Mouse (Mus musculus) naive thymus-derived CD4-positive, alpha-beta T cell, adult 2 months (primary cell): ENCODE measurements at regions not wholly inside any gene's neighbourhood (a gene's known extent, or its start where the extent isn't known, plus 50 kb on each side); places are given as distances from the start of the nearest gene placed in this dataset.

Experiments used
- DNase-seq: peaks from one replicate; pipeline ENCODE4 v3.0.0-alpha.2; 2011; ENCODE audit warnings: low read depth

DNA sequence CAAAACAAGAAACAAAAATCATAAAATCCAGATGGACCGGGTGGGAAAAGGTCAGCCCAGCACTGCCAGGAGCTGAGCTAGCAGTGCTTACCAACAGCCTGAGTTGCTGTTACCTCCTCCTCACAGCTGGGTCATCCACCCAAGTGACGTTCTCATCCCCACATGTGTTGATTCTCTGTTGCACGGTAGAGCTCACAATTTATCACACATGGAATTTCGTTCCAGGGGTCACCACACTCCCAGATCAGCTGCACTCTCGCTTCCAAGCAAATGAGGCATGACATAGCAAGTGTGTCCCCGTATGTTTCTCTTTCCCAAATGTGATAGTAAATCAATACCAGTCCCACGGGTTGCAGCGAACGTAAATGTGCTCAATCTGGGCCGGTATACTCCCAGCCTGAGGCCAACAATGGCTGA is 445.1 kb upstream of the Mctp2 start:
- DNase-seq: no peak

GRCm38 (mm10) chr7:72753053-72753559 is 446.7 kb upstream of the Mctp2 start:
- DNase-seq: no peak

- no peak for DNase-seq
Measured at GRCm38 (mm10) chr7:72762711-72763110, 456.3 kb upstream of the Mctp2 start.

- no peak for DNase-seq
Measured at GRCm38 (mm10) chr7:72768705-72769104, 462.3 kb upstream of the Mctp2 start.

DNA sequence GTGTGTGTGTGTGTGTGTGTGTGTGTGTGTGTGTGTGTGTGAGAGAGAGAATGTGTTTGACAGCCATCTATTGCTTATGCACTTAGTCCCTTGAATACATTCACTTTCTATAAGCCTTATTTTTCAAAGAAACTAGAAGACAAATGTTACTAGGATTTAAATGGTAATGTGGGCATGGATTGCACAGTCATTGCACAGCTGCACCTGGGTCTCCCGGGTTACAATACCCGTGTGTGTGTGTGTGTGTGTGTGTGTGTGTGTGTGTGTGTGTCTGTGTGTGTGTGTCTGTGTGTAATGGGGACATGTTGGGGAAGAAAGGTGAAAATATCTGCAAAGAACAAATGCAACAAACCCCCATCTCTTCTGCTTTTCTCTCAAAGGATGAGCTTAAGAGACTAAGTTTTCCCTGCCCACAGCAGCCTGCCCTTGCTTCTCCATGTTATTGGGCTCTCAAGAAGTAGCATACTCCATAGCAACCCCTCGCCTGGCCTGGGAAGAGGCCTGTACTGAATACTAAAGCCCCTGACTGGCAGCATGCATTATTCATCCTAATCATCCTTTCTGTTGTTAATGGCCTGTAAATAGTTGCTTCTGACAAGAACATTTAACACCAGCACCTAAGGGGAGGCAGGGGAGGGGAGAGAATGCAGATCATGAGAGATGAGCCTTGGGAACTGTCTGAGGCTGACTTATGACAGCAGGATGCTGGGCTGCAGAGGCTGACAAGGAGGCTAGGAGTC is 467.8 kb upstream of the Mctp2 start:
- no peak for DNase-seq

DNA sequence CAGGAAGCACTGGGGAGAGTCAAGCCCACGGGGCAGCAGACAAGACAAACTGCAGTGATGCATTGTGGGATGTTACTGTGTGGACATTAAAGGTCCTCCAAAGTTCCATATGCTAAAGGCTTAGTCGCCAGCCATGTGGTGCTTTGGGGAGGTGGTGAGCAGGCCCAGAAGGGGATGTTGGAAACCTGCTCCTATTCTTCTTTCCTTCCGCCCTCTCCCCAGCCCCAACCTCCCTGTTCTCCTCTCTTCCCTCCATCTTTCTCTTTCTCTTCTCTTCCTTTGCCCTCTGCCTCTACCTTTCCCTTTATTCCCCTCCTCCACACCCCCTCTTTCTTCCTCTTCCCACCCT is 468.3 kb upstream of the Mctp2 start:
- no peak for DNase-seq

DNA sequence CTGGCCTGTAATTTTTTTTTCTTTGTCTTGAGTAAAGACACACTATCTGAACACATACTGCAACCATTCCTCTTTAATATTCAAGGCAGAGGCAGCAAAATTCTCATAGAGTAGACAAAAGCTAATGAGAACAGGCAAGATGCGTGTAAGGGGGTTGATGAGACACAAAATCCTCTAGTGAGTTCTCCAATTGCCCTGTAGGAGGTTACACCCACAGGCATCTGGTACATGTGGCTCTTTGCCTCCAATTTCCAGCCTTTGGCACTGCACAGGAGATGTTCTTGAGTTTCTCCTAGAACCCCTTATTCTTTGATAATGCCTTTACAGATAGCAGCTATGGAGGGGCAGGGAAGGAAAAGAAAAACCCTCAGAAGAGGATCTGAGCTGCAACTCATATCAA is 480.9 kb upstream of the Mctp2 start:
- no peak for DNase-seq

DNA sequence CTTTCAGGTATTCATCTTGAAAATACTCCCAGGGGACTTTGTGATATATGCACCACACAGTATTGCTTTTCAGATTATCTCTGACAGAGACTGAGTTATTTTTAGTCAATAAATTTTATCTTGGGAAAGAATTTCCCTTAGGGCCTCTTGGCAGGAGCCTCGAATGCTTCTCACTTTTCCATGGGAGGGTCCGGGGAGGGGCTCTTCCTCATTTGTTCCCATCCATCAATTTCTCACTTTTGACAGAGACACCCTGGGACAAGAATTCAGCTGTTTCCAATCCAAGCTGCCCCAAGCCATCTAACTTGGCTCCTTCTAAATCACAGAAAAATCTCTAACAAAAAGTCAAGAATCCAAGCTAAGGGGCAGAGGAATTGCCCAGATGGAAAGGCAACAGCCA is 481.9 kb upstream of the Mctp2 start:
- no peak for DNase-seq

GRCm38 (mm10) chr7:72822142-72822541 is 515.7 kb upstream of the Mctp2 start:
- no peak for DNase-seq

DNA sequence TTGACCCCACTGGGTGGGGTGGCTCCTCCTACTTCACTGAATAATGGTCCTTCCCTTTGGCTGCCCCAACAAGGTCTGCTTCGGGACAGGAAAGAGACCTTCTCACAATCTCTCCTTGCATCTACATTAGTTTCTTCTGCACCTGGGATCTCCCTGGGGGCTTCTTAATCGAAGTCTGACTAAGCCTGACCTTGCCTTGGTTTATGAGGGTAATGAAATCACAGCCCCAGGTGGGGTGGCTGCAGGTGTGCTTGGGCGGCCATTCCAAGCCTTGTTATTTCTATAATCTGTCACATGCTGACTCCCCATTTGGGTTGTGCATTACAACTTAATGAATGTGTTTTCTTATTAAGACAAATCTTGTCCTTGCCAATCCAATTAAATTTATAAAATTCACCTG is 520.2 kb upstream of the Mctp2 start:
- no peak for DNase-seq

- DNase-seq: no peak
Measured at GRCm38 (mm10) chr7:72835423-72835822, 529.0 kb upstream of the Mctp2 start.

DNA sequence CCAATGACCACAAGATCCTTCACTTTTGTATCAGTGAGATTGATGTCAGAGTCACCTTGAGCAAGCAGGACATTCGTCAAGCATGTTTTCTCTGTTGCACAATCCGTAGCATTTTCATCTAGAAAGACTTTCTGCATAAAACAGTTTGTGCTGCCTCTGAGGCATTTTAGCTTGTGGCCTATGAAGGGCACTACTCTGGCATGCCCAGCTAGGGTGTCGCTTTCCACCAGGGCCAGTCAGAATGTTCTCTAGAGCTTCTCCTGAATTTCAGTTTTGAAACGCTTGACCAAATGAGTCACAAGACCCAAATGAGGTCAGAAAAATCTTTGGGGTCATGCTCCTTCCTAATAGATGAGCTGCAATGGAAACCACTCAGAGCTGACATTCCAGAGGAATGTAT is 529.6 kb upstream of the Mctp2 start:
- no peak for DNase-seq

DNA sequence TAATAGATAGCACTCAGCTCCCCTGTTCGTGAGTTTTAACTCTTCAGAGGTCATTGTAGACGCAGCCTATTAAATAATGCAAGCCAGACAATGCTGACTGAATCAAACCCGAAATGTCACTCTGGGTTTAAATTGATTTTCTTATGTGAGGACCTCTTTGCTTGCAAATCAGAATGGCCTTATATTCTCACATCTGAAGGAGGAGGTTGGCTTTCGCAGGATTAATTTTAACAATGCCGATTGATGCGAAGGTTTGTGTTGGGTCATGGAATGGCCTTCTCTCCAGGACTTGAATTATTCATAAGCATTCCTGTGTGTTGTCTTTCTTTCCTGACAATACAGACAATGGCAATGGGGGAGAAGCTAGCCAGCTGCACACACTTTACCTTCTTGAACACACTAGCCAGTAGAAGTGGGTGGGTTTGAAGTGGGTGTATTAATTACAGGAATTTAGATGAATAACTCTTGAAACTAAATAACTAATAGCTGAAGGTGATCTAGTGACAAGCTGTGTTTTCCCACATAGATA is 530.1 kb upstream of the Mctp2 start:
- no peak for DNase-seq

DNA sequence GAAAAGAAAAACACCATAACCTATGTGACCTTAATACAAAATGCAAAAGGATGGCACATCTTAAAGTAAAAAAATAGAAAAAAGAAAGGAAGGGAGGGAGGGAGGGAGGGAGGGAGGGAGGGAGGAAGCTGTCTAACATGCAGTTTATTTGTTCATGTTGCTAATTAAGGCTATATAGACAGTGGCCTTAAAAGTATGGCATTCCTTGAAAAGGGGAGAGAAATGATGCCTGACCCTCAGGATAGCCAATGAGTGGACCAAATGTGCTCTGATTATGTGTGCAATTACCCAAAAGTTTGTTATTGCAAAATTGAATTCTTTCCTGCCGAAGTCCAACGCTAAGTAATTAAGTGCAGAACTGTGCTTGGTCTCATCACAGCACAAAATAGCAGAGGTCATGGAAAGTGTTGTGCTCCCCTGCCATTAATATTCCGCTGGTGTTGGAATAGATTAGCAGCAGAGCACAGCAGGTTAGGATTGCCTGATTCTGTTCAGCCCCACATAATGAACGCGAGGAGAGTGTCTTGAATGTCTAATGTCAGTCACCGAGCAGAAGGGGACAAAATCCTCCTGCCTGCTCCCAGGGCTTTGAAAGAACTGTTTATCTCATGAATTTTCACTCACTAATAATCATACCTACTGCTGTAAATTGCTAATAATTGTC is 531.7 kb upstream of the Mctp2 start:
- no peak for DNase-seq

DNA sequence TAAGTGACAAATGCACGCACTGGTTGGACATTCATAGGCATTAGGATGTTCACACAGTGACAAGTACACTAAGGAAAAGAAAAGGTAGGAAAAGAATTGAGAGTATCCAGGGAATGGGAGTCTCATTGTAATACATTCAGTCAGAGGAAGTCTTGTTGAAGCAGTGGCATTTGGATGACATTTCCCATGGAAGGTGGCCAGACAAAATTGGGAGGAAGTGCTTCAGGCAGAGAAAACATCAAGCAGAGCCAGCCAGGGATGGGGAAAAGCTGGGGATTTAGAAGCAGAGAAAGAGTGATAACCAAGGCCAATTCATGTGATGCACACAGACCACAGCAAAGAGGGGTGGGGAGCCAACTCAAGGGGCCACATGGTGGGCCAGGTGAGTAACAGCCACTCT is 524.0 kb upstream of the Rgma start:
- no peak for DNase-seq

DNA sequence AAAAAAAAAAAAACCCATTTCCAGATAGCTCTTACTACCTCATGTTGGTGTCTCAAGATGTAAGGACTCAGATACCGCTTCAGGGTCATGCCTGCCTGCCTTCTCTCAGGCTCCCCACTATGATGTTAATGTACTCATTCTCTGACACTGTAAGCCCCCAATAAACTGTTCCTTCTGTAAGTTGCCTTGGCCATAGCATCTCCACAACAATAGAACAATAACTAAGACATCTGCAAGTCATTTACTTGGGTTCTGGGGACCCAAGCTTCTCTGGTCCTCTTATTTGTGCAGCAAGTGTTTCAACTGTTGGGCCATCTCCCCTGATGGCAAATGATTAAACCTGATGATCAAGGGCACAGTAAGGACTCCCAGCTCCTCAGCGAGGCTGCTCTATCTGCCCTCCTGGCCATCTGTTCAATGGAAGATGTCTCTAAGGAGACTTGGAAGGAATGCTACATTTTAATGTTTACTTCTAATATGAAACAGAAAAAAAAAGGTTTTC is 520.8 kb upstream of the Rgma start:
- no peak for DNase-seq

- no peak for DNase-seq
Measured at GRCm38 (mm10) chr7:72866966-72867754, 508.1 kb upstream of the Rgma start.

DNA sequence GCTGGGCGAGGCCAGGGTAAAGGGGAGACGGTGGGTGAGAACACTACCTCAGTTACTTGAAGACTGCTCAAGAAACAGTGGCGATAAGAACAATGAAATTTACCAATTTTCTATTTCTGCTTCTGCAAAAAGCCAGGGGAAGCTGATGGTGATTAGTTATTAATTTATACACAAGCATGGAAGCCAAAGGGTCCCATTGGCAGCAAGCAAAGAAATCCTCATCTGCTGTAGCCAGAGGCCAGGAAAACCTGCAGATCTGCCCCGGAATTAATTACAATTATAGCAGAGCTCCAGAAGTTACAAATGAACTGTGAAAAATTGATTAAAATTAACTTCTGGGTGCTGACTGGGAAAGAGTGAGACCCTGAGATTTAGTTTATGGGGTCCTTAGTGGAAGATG is 506.2 kb upstream of the Rgma start:
- no peak for DNase-seq

GRCm38 (mm10) chr7:72900816-72901215 is 474.5 kb upstream of the Rgma start:
- DNase-seq: no peak

GRCm38 (mm10) chr7:72905891-72906290 is 469.4 kb upstream of the Rgma start:
- no peak for DNase-seq

DNA sequence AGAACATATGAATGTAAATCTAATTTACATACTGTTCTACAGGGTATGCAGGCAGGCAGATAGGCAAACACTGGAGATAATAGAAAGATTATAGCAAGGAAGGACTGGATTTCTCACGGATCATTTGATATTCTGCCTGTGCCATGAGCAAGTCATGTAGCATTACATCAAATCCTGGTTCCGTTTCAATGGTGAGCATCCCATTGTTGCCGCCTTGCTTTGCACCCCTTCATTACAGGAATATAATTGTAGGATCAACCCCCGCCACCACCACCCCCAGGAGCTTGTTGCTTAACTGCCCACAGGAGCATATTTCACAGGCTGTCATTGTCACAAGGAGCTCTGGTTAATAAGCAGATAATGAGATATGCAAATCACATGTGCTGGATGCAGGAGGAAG is 468.8 kb upstream of the Rgma start:
- DNase-seq: no peak

- DNase-seq: no peak
Measured at GRCm38 (mm10) chr7:72926772-72927380, 448.4 kb upstream of the Rgma start.
